Mouse (Mus musculus) frontal cortex, adult 2 months (tissue): ENCODE measurements around the gene Jak1. TPM values are rescaled to one million over a fixed set of nuclear protein-coding genes. Genes with fewer than 3 reads are reported as not detected.
A peak's percentile ranks its signal among the peaks of the same experiment; 100 is the strongest.

Experiments
- DNase-seq, 2 experiments: peaks; one replicate each; pipeline ENCODE4 v3.0.0; 2022; ENCODE audit warnings: low spot score in 1 of 2; ENCODE audit errors: extremely low spot score in 1 of 2
- polyA plus RNA-seq: library from polyadenylated mRNA; depleted of rRNA; stranded (reverse); fragments of >200 nt; gene quantifications from 2 replicates; pipeline ENCODE4 v1.2.3, GENCODE M21; 2012

Jak1 gene
- polyA plus RNA-seq, 1 experiment, result 70.1 TPM

DNA sequence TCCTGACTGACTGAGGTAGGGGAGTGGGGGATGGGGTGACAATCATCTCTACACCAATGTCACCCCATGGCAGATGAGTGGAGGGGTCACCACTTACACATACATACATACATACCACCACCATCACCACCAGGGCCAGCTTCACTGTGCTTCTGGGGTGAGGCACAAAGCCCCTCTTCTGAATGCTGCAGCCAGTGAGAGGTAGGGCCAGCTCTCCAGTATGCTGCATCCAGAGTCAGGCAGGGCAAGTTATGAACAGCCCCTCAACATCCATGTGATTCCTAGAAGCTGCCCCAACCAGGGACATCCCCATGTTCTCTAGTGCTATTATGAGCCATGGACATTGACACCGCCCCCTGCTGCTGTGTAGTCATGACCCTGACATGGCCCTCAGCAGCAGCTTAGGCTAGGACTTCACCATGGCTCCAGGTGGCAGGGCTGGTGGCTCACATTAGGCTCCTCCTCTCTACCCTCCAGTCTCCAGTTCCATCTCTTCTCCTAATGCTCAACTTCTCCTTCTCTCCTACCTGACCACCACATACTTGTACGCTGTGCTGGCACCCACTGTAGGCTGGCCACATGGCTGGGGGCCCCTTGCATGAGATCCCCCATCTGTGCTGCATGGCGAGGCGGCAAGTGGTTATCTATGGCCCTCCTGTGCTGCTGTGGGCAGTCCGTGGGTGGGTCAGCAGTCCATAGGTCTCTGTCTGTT lies 24.8 kb downstream of the Jak1 start:
- no peak for DNase-seq

DNA sequence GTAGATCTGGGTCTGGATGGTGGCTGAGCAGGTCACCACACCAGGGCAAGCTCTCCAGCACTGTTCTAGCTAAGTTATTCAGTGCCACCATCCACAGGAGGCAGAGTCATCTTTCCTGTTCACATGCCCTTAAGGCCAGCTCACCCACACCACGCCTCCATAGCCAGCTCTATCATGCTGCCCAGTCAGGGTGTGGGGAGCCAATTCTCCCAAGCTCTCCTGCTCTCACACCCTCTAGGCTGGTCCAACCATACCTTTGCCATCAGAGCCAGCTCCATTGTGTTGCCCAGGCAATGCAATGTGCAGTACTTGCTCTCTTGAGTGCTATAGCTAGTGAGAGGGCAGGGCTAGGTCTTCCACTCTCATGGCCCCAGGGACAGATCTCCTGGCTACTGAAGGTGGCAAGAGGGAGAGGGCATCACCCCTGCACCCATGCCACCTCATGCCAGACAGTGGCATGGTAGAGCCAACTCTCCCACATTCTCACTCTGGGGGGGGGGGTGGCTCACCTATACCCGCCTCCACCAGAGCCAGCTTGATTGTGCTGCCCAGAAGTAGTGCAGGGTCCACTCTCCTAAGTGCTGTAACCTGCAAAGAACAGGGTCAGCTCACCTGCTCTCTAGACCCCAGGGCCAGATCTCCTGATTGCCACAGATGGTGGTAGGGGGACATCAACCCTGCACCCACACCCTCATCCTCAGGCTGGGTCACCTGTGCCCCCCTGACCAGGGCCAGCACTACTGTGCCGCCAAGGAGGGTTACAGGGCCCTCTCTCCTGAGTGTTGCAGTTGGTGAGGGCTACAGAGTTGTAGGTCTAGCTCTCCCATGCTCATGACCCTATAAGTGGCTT lies 25.5 kb downstream of the Jak1 start:
- no peak for DNase-seq

DNA sequence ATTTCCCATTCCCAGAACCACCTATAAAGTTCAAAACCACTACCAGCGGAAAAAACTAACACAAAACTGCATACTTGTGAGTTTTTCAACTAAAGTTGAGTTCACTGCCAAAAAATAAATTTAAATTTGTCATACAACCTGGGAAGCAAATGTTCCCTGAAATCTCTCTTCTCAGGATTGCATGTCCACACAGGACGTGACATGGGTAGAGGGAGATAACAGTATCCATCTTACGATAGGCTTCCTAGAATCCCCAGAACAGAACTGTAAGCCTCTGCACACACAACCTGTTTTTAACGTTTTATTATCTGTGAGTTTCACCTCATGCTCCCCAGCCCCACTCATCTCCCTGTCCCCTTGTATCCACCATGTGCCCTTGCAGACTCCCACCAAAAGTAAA lies 26.5 kb downstream of the Jak1 start:
- DNase-seq, result no peak

DNA sequence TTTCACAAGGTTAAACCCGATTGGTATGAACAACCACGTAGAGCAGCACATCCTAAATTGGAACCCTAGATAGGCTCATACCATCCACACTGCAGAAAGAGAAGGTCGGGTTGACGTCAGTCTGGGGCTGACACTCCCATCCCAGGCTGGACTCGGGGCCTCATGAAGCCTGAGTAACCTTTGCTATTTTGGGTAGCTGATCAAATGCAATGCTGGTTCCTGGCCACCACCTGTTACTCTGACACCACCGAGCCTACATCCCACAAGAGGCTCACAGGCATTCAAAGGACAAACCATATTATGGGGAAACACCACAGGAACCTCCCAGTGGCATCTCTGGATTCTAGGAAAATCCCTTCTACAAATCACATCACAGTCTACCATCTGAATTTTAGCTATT lies 28.3 kb downstream of the Jak1 start:
- no peak for DNase-seq

DNA sequence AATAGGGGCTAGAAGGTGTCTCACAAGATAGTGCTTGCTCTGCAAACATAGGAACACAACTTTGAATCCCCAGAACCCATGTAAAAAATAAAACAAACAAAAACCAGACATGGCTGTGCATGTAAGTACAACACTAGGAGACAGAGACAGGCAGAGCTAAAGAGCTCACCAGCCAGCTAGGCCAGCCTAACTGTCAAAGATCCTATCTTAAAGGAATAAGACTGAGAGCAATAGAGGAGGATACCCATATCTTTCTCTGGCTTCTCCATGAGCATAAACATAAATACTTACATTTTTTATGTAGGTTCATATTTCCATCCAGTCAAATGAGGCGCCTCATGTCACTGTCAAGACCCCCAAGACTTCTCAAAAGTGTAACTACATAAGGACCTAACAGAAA lies 29.1 kb downstream of the Jak1 start:
- DNase-seq, result no peak

DNA sequence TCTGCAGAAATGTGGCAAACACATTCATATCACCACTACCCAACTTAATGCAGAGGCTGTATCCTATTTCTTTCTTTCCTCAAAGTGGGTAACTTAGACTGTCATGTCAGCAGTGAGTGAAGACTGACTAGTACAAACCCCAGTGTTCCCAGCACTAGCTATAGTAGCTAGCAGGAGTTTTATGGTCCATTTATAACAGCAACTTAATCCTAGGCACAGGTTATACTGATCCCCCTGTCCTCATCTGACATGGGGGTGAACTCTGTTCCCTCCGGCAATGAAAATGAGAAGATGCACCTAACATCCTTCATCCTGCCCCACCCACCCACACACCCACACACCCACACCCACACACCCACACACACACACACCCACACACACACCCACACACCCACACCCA lies 30.3 kb downstream of the Jak1 start:
- no peak for DNase-seq

DNA sequence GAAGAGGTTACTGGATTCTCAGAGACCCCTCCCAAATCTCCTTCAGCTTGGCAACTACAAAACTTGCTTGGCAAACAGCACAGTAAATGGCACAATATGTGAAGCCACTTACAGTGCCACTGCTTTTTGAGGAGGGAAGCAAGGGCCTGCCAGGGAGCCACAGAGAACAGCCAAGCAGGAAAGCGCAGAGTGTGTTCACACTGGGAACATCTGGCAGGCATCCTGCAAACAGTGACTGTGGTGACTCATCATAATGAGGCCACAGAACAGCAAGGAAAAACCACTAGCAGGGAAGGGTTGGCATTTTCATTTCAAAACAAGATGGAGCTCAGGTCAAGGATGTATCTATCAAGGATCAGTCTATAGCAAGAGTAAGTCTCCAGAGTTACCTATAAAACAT lies 30.8 kb downstream of the Jak1 start:
- peak; percentile 35 to 74 for DNase-seq

DNA sequence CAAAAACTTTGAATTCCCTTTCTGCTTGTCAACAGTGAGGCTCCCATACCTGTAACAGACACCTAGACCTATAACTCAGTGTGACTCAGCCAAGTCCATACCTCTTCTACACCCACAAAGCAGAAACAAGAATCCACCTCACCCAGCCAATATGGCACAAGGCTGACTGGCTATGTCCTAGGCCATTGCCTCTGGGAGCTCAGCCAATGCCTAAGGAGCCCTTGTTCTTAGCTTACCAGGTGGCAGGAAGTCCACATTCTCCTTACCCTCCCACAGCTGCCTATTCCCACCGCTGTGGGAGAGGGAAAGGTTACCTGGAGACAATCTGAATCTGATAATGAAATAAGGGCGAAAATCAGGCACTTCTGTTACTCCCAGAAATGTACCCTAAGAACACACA lies 34.5 kb downstream of the Jak1 start:
- DNase-seq, result no peak

DNA sequence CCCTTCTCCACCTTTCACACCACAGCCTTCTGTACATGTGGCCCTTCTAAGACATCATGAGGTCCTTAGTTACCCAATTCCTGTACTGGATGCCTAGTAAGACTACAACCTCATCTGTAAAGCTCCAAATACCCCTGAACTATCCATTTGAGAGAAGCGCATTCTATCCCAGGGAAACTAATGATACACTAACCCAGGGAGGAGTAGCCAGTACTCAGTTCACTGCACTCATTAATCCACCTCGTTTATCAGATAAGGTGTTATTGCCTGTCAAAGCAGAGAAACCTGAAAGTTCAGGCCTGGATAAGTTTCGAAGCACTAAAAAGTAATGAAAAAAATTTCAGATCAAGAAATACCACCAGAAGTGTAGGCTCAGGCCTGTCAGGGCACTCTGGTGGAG lies 37.7 kb downstream of the Jak1 start:
- no peak for DNase-seq

DNA sequence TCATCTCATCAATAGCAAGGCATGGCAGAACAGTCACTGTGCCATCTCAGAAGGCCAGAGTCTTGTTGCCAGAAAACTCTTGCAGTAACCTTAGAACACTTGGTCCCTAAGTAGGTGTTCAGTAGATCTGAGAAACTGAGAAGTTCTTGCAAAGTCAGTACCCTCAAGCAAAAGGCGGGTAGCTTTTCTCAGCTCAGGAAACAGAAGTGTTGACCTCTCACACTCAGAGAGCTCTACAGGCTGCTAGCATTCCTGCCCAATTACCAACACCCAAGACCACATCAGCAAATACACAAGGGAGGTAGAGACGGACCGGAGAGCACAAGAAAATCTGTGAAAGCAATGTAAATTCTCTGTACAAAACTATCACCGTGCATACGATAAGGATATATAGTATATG lies 39.1 kb downstream of the Jak1 start:
- DNase-seq, result no peak

DNA sequence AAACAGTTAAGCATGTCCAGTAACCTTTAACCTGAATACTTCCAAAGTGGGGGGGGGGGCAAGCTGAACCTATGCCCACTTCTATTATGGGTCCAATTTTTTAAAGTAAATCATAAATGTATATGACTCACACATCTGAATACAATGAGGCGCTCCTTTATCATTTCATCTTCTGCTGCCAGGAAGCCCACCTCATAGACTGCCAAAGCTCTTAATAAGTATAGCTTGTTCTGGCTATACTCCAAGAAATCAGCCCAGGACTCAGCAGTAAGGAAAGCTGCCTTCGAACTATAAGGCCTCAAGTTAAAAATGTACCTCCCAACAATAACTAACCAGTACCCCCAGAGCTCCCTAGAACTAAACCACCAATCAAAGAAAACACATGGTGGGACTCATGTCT lies 44.1 kb downstream of the Jak1 start:
- no peak for DNase-seq

DNA sequence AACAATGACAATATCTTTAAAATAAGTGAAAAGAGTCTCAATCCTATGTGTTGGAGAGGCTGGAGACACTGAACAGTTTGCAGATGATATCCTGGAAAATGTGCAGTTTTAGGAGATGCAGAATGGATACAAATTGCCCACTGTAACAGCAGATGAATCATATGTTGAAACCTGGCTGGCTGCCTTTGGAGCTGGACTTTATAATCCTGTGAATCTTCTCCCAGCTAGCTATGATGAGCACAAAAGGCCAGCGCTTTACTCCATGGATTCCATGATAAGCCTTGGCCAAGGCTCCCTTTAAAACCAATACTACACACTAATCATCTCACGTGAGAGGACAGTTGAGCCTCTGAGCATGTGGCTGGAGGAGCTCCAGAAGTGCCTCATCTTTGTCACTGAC lies 45.2 kb downstream of the Jak1 start:
- peak in 1 of 2 experiments; percentile 67 for DNase-seq

DNA sequence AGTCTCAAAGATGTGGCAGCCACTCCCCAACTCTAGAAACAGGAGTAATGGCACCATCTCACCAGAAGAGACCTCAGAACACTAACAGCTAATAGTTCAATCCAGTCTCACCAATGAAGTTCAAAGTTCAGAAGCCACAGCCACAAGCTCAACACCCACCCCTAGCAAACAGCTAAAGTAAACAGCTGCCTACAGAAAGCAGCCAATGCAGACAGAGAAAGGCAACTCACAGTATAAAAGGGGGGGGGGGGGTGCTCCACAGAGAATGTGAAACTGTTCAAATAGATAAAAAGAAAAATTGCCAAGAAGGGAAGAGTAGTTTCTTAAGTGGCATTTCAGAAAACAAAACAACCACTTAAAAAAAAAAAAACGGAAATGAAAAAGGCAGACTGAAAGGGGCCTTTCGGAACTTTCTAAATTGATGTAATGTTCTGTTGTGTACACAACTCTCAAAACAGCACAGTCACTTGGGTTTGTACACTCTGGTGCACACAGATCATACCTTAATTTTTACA lies 48.0 kb downstream of the Jak1 start:
- DNase-seq, result no peak

DNA sequence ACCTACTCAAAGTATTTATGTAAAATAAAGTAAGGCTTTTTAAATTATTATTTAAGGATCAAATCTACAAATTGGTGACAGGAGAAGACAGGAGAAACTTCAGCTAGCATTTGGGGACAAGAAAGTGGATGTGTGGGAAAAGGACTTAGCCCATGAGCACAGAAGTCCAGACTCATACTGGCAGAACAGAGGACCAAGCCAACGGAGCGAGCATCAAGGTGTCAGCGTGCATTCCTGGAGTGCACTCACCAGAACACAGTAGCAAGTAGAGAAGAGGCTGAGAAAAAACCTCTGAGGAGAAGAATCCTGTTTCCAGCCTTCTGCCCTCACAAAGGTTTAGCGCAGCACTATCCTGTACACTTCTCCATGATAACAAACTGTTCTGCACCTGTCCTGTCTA lies 48.8 kb downstream of the Jak1 start:
- no peak for DNase-seq

DNA sequence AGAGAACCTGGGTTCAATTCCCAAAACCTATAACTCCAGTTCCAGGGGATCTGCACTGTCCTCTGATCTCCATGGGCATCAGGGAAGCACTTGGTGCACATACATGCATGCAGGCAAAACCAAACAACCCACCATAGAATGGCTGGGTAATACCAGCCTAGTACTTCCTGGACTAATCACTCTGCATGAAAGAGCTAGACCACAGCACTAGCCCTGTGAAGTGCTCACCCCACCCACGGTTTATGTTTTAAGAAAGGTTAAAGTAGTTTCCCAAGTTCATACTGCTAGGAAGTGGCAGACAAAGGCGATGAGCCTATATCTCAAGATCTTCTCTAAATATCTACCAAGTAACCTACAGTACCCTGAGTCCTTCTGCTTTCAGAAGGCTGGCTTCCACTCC lies 51.6 kb downstream of the Jak1 start:
- no peak for DNase-seq

DNA sequence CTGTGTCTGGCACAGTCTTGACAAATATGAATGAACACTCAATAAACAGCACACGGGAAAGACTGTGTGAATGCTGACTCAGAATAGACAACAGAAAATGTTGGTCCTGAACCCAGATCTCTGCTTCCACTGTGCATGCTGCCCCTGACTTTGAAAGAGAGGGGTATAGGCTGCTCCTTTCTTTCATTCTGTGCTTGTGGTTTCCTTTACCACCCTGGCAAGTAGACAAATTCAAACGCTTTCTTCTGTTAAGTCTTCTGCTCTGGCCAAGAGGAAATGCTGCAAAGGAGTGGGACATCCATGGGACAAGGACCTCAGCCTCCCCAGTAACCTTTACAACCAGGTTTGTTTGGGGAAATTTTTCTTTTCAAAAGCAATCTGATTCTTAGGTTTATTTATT lies 57.6 kb downstream of the Jak1 start:
- DNase-seq, result no peak

DNA sequence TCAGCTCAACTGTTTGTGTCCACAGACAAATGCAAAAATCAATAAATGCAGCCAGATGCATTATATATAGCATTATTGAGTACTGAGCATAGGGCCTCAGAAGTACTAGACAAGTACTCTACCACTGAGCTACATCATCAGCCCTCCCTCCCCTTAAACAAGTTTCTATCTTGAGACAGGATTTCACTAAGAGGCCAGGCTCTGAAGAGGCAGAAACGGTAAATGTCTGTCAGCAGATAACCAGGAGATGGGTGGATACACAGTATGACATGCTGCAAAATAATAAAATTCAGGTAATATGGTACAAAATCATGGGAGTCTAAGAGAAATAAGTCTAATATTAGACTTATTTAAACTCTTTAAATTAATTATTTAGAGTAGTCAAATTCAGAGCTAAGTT lies 61.6 kb downstream of the Jak1 start:
- DNase-seq, result no peak

DNA sequence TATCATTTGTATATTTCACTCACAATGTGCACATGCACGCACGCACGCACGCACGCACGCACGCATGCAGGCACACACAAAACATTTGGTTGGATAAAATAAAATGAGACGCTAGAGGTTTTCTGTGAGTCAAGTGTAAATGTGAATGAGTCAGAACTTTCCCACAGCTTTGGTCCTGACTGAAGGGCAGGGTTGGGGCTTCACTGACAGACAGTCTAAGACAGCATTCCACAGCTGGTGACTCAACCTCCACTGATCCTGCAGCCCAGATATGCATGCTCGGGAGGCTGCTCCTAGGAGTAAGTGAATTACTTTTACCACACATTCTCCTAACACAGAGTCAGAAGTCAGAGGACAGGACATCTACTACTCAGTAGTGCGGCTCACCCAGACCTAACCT lies 62.5 kb downstream of the Jak1 start:
- DNase-seq, result no peak

DNA sequence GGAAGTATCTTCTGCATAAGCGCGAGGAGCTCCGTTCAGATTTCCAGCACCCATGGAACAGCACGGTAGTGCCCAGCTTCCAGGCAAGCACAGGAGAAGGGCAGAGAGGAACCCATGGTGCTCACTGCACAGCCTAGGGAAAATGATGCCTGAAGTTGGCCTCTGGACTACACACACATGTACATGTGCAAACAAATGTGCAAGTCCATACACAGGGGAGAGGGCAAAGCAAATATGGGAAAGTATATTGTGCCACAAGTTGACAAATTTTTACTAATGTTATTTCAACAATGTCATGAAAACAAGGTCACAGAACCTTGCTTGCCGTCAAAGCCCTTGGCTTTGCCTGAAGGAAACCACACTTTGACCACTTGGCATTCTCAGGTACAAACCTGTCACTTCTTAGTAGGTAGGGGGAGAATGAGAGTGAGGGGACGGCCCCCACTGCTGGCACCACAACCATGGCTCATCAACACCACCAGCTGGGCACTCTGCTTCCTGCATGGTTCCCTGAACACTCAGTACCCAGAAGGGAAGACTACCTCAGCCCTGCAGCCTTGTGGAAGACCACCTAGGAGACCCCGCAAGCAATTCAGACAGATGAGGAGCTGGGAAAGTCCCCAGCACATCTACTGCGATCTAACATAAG lies 65.5 kb downstream of the Jak1 start:
- DNase-seq, result no peak

DNA sequence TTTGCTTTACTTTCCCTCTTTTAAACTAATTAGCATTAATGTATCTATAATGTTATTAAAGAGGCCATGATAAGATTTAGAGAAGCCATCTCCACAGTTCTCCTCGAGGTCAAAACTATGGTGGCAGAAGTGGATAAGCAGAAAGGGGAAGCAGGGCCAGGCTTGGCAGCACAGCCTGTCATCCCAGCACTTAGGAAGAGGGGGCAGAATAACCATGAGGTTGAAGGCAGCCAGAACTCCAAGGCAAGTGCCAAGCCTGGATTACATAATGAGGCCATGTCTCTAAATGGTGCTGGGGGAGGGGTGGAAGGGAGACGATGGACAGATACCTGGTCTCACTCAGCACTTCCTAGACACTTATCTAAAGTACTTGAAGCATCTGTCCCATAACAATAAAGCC lies 66.7 kb downstream of the Jak1 start:
- peak; percentile 23 to 63 for DNase-seq

DNA sequence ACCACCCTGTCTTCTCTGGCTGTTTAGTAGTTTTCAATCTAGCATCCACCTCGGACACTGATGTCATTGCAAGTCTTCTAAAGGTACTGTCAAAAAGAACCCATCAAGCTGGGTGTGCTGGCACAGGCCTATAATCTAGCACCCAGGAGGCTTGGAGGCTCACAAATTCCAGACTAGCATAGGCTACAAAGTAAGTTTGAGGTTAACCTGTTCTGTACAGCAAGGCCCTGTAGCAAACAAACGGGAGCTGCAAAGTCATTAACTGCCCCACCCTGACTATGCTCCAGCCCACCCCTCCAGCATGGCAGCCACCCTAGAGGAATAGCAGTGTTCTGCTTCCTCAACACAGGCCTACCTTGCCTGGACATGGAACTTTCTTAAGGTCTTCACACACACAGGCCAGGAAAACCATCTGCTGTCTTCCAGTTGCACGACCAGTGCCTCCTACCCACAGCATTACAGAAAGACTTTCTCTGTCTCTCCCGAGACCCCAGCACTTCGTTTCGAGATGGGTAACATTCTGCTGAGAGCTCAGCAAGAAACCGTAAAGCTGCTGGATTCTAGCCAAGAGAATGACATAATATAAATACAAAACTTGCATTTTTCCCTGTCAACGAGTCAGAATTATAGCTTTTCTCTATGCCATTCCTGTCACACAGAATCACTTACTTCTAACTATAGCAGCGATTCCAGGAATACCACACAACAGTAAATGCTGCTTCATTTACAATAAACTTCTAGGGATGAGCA lies 67.5 kb downstream of the Jak1 start:
- DNase-seq, result peak in 1 of 2 experiments; percentile 48
